Mouse (Mus musculus): ENCODE measurements around the gene Megf8.
"Not testable (repeated sequence)": the region's sequence is repeated elsewhere in the genome, so short reads cannot be mapped to it uniquely, and the experiment has no call there.

DNA sequence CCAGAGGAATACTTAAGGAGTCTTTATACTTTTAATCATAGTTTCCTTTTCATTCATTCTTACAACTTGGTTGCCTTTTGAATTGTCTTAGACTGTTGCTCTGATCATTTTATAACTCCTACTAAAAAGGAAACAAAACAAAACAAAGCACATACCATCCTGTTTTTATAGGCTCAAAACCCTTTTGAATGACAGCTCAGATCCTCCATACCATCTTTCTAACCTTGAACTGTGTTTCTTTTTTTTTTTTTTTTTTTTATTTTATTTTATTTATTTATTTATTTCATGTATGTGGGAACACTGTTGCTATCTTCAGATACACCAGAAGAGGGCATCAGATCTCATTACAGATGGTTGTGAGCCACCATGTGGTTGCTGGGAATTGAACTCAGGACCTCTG lies 82.1 kb downstream of the Megf8 start:
- TF ChIP-seq POLR2A (IDR thresholded peaks at IDR 0.05; ENCODE audit: borderline replicate concordance, extremely low read depth, insufficient read depth, insufficient read length, poor library complexity, severe bottlenecking); CTCF (IDR thresholded peaks at IDR 0.05; ENCODE audit: borderline replicate concordance, extremely low read depth, insufficient read depth, insufficient read length): not testable (repeated sequence)

Measured in brain, embryonic 14.5 days (tissue).